Mouse (Mus musculus): ENCODE results near the gene Armh1.

DNA sequence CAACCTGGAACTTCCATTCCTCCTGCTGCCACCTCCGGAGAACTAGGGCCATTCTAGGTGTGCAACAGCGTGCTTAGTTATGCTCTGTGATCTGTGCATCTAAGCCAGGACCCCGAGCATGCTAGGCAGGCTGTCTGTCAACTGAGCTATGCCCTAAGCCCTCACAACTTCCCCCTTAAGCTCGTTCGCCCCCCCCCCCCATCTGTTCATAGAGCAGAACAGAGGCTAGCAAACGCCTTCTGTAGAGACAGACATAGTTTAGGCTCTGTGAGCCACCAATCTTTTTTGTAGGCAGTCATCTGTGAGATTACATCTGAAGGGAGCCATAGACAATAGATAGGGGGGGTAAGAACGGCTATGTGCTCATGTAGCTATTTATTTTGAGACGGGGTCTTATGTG lies 11.1 kb upstream of the Armh1 start:
- TF ChIP-seq EP300 (IDR thresholded peaks at IDR 0.05; ENCODE audit: insufficient read depth, low read depth, low read length) (no peak), CTCF (IDR thresholded peaks at IDR 0.05) (no peak), POLR2A (IDR thresholded peaks at IDR 0.05; ENCODE audit: insufficient read depth, low read depth, low read length) (no peak)
